Mouse (Mus musculus): ENCODE data around the gene Itgb1.
A peak's percentile ranks its signal among the peaks of the same experiment; 100 is the strongest.

DNA sequence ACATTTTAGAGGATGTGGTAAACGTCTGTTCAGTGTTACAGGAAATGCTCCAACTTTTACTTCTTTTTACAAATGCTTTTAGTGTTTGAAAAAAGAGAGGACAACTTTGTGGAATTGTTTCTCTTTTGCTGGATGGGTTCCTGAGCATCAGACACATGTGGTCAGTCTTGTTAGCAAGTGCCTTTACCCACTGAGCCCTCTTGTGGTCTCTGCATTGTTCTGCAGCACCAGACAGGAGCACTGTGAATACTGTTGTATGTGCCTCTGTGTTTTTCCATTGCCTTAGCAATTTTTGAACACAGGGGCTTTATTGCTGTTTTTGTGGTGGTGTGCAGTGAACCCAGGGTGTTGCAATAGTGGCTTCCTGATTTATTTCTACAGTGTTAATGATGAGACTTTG, 39.4 kb downstream of the Itgb1 start:
- TF ChIP-seq CTCF (IDR thresholded peaks at IDR 0.05; ENCODE audit: low read depth, low read length) (peak; percentile 21), EP300 (IDR thresholded peaks at IDR 0.05; ENCODE audit: insufficient read depth, low read depth, low read length) (no peak)
